Mouse (Mus musculus): ENCODE measurements around the gene Rad9a. TPM values are rescaled to one million over a fixed set of nuclear protein-coding genes. Genes with fewer than 3 reads are reported as not detected.

Gene Rad9a
- total and polyA plus RNA-seq, 3 experiments, result 21.3 to 37.9 TPM; not detected in 1

DNA sequence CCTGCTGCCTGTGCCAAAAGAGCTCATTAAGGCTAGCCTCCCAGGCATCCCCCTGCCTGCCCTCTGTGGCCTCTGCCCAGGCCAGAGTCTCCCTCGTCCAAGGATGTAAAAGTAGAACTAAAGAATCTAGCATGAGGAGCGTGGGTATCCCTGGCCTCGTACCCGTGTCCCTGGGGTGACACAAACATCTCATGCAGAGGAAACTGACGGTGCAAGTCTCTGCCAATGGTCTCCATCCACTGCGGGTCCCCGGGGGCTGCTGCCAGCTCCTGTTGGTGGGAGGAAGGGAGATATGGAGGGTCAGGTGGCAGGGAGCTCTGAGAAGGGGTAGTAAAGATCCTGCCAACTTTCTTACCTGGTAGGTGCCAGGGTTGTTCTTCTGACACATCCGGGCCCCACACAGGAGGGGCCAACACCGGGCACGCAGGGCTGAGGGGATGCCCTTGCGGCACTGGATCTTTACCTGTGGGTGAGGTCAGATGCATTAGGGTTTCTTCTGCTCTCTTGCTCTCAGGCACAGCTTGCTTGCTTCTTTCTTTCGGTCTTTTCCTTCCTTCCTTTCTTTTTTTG is 12.3 kb downstream of the Rad9a start:
- no peak for TF ChIP-seq NRF1 (IDR thresholded peaks at IDR 0.05; ENCODE audit: insufficient read depth, low read depth, low read length, poor library complexity, severe bottlenecking)
- no peak for TF ChIP-seq POLR2A (IDR thresholded peaks at IDR 0.05; ENCODE audit: control insufficient read depth in 1 of 2, insufficient read depth in 1 of 2, low read depth in 1 of 2, low read length in 2 of 2, poor library complexity in 1 of 2)
- TF ChIP-seq ELF1 (IDR thresholded peaks at IDR 0.05; ENCODE audit: low read depth, low read length), result no peak
- no peak for TF ChIP-seq MEF2A (IDR thresholded peaks at IDR 0.05; ENCODE audit: extremely low read depth, insufficient replicate concordance, low read depth, low read length, poor library complexity, severe bottlenecking)
- TF ChIP-seq JUND (IDR thresholded peaks at IDR 0.05; ENCODE audit: low read depth, low read length), result no peak
- TF ChIP-seq POLR2AphosphoS2 (IDR thresholded peaks at IDR 0.05; ENCODE audit: low read length), result no peak
- no peak for TF ChIP-seq SMC3 (IDR thresholded peaks at IDR 0.05; ENCODE audit: low read depth, low read length)
- no peak for TF ChIP-seq E2F4 (IDR thresholded peaks at IDR 0.05; ENCODE audit: borderline replicate concordance, low read depth, low read length)
- no peak for TF ChIP-seq CHD1 (IDR thresholded peaks at IDR 0.05; ENCODE audit: low read depth, low read length)
- TF ChIP-seq RCOR1 (IDR thresholded peaks at IDR 0.05; ENCODE audit: low read depth, low read length), result no peak
- TF ChIP-seq RAD21 (IDR thresholded peaks at IDR 0.05; ENCODE audit: low read depth, low read length), result no peak
- TF ChIP-seq MAFK (IDR thresholded peaks at IDR 0.05; ENCODE audit: borderline replicate concordance, low read depth, low read length), result no peak
- no peak for TF ChIP-seq MAX (IDR thresholded peaks at IDR 0.05; ENCODE audit: low read length)
- no peak for TF ChIP-seq TAL1 (IDR thresholded peaks at IDR 0.05; ENCODE audit: low read length)
- no peak overlapping the region for H3K4me3 ChIP-seq (ENCODE audit: control insufficient read depth in 1 of 2, insufficient read depth in 1 of 2, low read depth in 2 of 2, low read length in 2 of 2)
- no peaks in the 10 kb centered on the region for H3K27me3 ChIP-seq (ENCODE audit: control insufficient read depth in 1 of 2, insufficient read depth in 2 of 2, low read length in 2 of 2)
- peaks cover 0 to 15% of the 10 kb centered on the region in 2 experiments; a peak in 3 of 4 replicates for H3K36me3 ChIP-seq (ENCODE audit: control insufficient read depth in 1 of 2, insufficient read depth in 2 of 2, low read length in 2 of 2)
- no peak overlapping the region for H3K27ac ChIP-seq (ENCODE audit: control insufficient read depth, low read depth, low read length)
- peaks cover 25% of the 10 kb centered on the region for H3K79me2 ChIP-seq (ENCODE audit: control insufficient read depth, insufficient read depth, low read length, poor library complexity)
- peaks cover 6 to 17% of the 10 kb centered on the region in 2 experiments for H3K4me1 ChIP-seq (ENCODE audit: control insufficient read depth in 1 of 2, insufficient read depth in 2 of 2, low read length in 2 of 2)
- no peak overlapping the region for H3K9ac ChIP-seq (ENCODE audit: control insufficient read depth, low read depth, low read length, poor library complexity, severe bottlenecking)
- H3K9me3 ChIP-seq (replicated peaks; ENCODE audit: insufficient read depth, low read length), result no peaks in the 10 kb centered on the region
- no peak for DNase-seq (ENCODE audit: low read depth, low spot score)

DNA sequence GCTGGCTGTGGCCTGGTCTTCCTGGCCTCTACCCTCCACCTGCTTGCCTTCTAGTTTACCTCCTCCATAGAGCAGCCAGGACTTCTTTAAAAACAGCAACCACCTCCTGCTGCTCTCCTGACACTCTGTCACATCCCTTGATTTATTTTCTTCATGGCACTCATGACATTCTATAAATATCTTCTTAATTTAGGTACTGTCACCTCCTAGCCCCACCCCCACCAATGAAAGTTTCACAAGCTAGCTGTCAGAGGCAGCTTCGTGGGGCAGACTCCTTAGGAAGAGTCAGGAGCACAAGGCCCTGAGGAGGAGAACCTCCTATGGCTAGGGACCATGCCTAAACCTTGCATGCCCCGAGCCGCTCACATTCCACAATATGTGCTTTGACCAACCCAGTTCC is 14.2 kb downstream of the Rad9a start:
- peaks cover 0 to 4% of the 10 kb centered on the region in 2 experiments; a peak in 2 of 4 replicates for H3K36me3 ChIP-seq (ENCODE audit: control insufficient read depth in 1 of 2, insufficient read depth in 2 of 2, low read length in 2 of 2)
- no peak overlapping the region for H3K27ac ChIP-seq (ENCODE audit: control insufficient read depth, low read depth, low read length)
- H3K79me2 ChIP-seq (ENCODE audit: control insufficient read depth, insufficient read depth, low read length, poor library complexity), result peaks cover 9% of the 10 kb centered on the region
- TF ChIP-seq E2F4 (IDR thresholded peaks at IDR 0.05; ENCODE audit: borderline replicate concordance, low read depth, low read length) (no peak), MAFK (IDR thresholded peaks at IDR 0.05; ENCODE audit: borderline replicate concordance, low read depth, low read length) (no peak), ZKSCAN1 (IDR thresholded peaks at IDR 0.05; ENCODE audit: low read depth, low read length) (no peak), TCF12 (IDR thresholded peaks at IDR 0.05; ENCODE audit: low read depth, low read length) (no peak), POLR2A (IDR thresholded peaks at IDR 0.05; ENCODE audit: control insufficient read depth in 1 of 2, insufficient read depth in 1 of 2, low read depth in 1 of 2, low read length in 2 of 2, poor library complexity in 1 of 2) (no peak), USF1 (IDR thresholded peaks at IDR 0.05; ENCODE audit: low read depth, low read length) (no peak), CHD2 (IDR thresholded peaks at IDR 0.05; ENCODE audit: low read length) (no peak), MXI1 (IDR thresholded peaks at IDR 0.05; ENCODE audit: low read depth, low read length) (no peak), EP300 (IDR thresholded peaks at IDR 0.05; ENCODE audit: low read depth in 1 of 2, low read length in 2 of 2) (no peak), TBP (IDR thresholded peaks at IDR 0.05; ENCODE audit: low read depth, low read length) (no peak), SIN3A (IDR thresholded peaks at IDR 0.05; ENCODE audit: low read length) (no peak)
- no peaks in the 10 kb centered on the region for H3K9me3 ChIP-seq (replicated peaks; ENCODE audit: insufficient read depth, low read length)
- H3K4me1 ChIP-seq (ENCODE audit: control insufficient read depth in 1 of 2, insufficient read depth in 2 of 2, low read length in 2 of 2), result peaks cover 2 to 4% of the 10 kb centered on the region in 2 experiments; a peak in 2 of 4 replicates
- H3K9ac ChIP-seq (ENCODE audit: control insufficient read depth, low read depth, low read length, poor library complexity, severe bottlenecking), result no peak overlapping the region
- no peaks in the 10 kb centered on the region for H3K27me3 ChIP-seq (ENCODE audit: control insufficient read depth in 1 of 2, insufficient read depth in 2 of 2, low read length in 2 of 2)
- H3K4me3 ChIP-seq (ENCODE audit: control insufficient read depth in 1 of 2, insufficient read depth in 1 of 2, low read depth in 2 of 2, low read length in 2 of 2), result no peak overlapping the region
- DNase-seq (ENCODE audit: low read depth, low spot score), result no peak
